Mouse (Mus musculus): Measurements from ENCODE around the gene Mrc1. TPM values are rescaled to one million over a fixed set of nuclear protein-coding genes. Genes with fewer than 3 reads are reported as not detected.

The Mrc1 gene
- polyA plus RNA-seq, 1 experiment from 2014 or later: 6.7 TPM

DNA sequence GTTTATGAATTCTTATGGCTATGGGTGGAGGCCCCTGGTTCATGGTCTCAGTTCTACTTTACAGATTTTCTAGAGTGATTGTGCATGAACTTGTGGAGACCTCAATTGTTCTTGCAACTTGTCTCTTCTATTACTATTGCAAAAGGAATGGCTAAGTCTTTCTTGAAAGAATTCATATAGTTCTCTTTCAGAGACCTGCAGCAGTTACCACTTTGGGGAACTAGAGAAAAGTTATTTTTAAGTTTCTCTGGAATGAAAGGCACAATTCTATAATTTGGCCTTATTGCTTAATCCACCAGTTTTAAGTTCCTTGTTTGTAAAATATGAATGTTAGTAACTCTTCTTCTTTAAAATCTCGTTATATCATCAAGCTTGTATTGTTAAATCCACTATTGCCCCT, 32.9 kb downstream of the Mrc1 start:
- ATAC-seq (ENCODE audit: low read depth): no peak
- no peaks in the 10 kb centered on the region for H3K4me1 ChIP-seq (replicated peaks; ENCODE audit: control insufficient read depth, insufficient read depth, low read length)
- H3K27me3 ChIP-seq (ENCODE audit: control insufficient read depth, insufficient read depth, low read depth, low read length): no peaks in the 10 kb centered on the region
- H3K36me3 ChIP-seq (ENCODE audit: control insufficient read depth, insufficient read depth, low read length): no peaks in the 10 kb centered on the region
- H3K9me3 ChIP-seq (ENCODE audit: control insufficient read depth, low read length): no peaks in the 10 kb centered on the region
- H3K9ac ChIP-seq (ENCODE audit: low read length): no peak overlapping the region
- H3K4me2 ChIP-seq (ENCODE audit: low read depth, low read length): no peak overlapping the region
- 76% methylated on average over 1 of the region's 1 CpGs for WGBS
- H3K27ac ChIP-seq (ENCODE audit: low read length): no peak overlapping the region
- no peak overlapping the region for H3K4me3 ChIP-seq (ENCODE audit: low read length)

DNA sequence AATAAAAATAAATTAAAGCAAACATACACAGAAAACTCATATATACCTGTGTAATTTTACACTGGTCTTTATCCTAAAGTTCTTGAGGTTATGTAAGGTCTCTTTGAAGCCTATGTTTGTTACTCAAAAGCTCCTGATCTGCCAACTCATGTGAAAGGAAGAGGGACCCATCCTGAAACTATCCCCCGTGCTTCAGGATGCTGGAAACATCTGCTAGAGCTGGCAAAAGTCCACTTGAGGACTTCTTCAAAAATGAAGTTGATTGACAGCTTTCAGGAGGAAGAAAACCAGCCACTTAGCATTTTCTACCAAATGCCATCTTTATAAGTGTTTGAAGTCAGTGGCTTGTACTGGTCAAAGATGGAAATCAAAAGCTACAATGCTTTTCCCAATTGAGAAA, 40.0 kb downstream of the Mrc1 start:
- 31% methylated on average over 1 of the region's 1 CpGs for WGBS
- Histone ChIP-seq H3K4me2 (ENCODE audit: low read depth, low read length) (no peak overlapping the region), H3K9me3 (ENCODE audit: control insufficient read depth, low read length) (no peaks in the 10 kb centered on the region), H3K9ac (ENCODE audit: low read length) (no peak overlapping the region), H3K27me3 (ENCODE audit: control insufficient read depth, insufficient read depth, low read depth, low read length) (no peaks in the 10 kb centered on the region), H3K4me1 (replicated peaks; ENCODE audit: control insufficient read depth, insufficient read depth, low read length) (no peaks in the 10 kb centered on the region), H3K27ac (ENCODE audit: low read length) (no peak overlapping the region), H3K4me3 (ENCODE audit: low read length) (no peak overlapping the region), H3K36me3 (ENCODE audit: control insufficient read depth, insufficient read depth, low read length) (no peaks in the 10 kb centered on the region)
- ATAC-seq (ENCODE audit: low read depth): no peak

- Histone ChIP-seq H3K36me3 (ENCODE audit: control insufficient read depth, insufficient read depth, low read length) (no peaks in the 10 kb centered on the region), H3K9ac (ENCODE audit: low read length) (no peak overlapping the region), H3K4me3 (ENCODE audit: low read length) (no peak overlapping the region), H3K4me2 (ENCODE audit: low read depth, low read length) (no peak overlapping the region), H3K27me3 (ENCODE audit: control insufficient read depth, insufficient read depth, low read depth, low read length) (no peaks in the 10 kb centered on the region), H3K4me1 (replicated peaks; ENCODE audit: control insufficient read depth, insufficient read depth, low read length) (no peaks in the 10 kb centered on the region), H3K9me3 (ENCODE audit: control insufficient read depth, low read length) (no peaks in the 10 kb centered on the region), H3K27ac (ENCODE audit: low read length) (no peak overlapping the region)
- no peak for ATAC-seq (ENCODE audit: low read depth)
- WGBS: 77% methylated on average over 1 of the region's 1 CpGs
Measured at GRCm38 (mm10) chr2:14272088-14272487, 42.9 kb downstream of the Mrc1 start.

- Histone ChIP-seq H3K9ac (ENCODE audit: low read length) (no peak overlapping the region), H3K4me3 (ENCODE audit: low read length) (no peak overlapping the region), H3K9me3 (ENCODE audit: control insufficient read depth, low read length) (no peaks in the 10 kb centered on the region), H3K27me3 (ENCODE audit: control insufficient read depth, insufficient read depth, low read depth, low read length) (no peaks in the 10 kb centered on the region), H3K36me3 (ENCODE audit: control insufficient read depth, insufficient read depth, low read length) (no peaks in the 10 kb centered on the region), H3K27ac (ENCODE audit: low read length) (no peak overlapping the region), H3K4me1 (replicated peaks; ENCODE audit: control insufficient read depth, insufficient read depth, low read length) (no peaks in the 10 kb centered on the region), H3K4me2 (ENCODE audit: low read depth, low read length) (no peak overlapping the region)
- no peak for ATAC-seq (ENCODE audit: low read depth)
- 81% methylated on average over 5 of the region's 5 CpGs for WGBS
Measured at GRCm38 (mm10) chr2:14275796-14276195, 46.6 kb downstream of the Mrc1 start.

DNA sequence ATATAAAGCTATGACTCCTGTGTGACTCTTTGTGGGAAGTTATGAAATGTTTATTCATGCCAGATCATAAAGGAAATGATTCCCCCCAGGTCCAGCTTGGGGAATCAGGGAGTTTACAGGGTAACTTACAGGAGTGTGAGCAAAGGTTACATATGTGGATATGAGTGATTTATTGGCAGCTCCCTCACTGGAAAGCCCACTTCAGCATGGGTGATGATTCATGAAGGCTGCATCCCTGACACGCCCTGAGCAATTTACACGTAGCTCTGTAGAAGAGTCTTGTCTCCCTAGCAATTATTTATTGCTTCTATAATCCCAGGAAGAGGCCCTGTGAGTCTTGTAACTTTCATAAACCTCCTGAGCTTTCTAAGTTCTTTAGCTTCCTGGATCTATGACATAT, 50.1 kb downstream of the Mrc1 start:
- 33% methylated on average over 2 of the region's 2 CpGs for WGBS
- Histone ChIP-seq H3K4me3 (ENCODE audit: low read length) (no peak overlapping the region), H3K4me1 (replicated peaks; ENCODE audit: control insufficient read depth, insufficient read depth, low read length) (no peaks in the 10 kb centered on the region), H3K27me3 (ENCODE audit: control insufficient read depth, insufficient read depth, low read depth, low read length) (no peaks in the 10 kb centered on the region), H3K36me3 (ENCODE audit: control insufficient read depth, insufficient read depth, low read length) (no peaks in the 10 kb centered on the region), H3K4me2 (ENCODE audit: low read depth, low read length) (no peak overlapping the region), H3K9ac (ENCODE audit: low read length) (no peak overlapping the region), H3K27ac (ENCODE audit: low read length) (no peak overlapping the region), H3K9me3 (ENCODE audit: control insufficient read depth, low read length) (no peaks in the 10 kb centered on the region)
- no peak for ATAC-seq (ENCODE audit: low read depth)

- 62% methylated on average over 6 of the region's 6 CpGs for WGBS
- no peak overlapping the region for H3K9ac ChIP-seq (ENCODE audit: low read length)
- no peaks in the 10 kb centered on the region for H3K36me3 ChIP-seq (ENCODE audit: control insufficient read depth, insufficient read depth, low read length)
- no peak overlapping the region for H3K4me2 ChIP-seq (ENCODE audit: low read depth, low read length)
- H3K4me3 ChIP-seq (ENCODE audit: low read length): no peak overlapping the region
- no peaks in the 10 kb centered on the region for H3K27me3 ChIP-seq (ENCODE audit: control insufficient read depth, insufficient read depth, low read depth, low read length)
- no peaks in the 10 kb centered on the region for H3K9me3 ChIP-seq (ENCODE audit: control insufficient read depth, low read length)
- H3K27ac ChIP-seq (ENCODE audit: low read length): no peak overlapping the region
- H3K4me1 ChIP-seq (replicated peaks; ENCODE audit: control insufficient read depth, insufficient read depth, low read length): no peaks in the 10 kb centered on the region
- ATAC-seq (ENCODE audit: low read depth): no peak
Measured at GRCm38 (mm10) chr2:14279795-14280194, 50.6 kb downstream of the Mrc1 start.

GRCm38 (mm10) chr2:14295334-14295733, 66.1 kb downstream of the Mrc1 start:
- peak; percentile 54 for ATAC-seq (ENCODE audit: low read depth)
- Histone ChIP-seq H3K9ac (ENCODE audit: low read length) (no peak overlapping the region), H3K36me3 (ENCODE audit: control insufficient read depth, insufficient read depth, low read length) (no peaks in the 10 kb centered on the region), H3K4me1 (replicated peaks; ENCODE audit: control insufficient read depth, insufficient read depth, low read length) (no peaks in the 10 kb centered on the region), H3K27me3 (ENCODE audit: control insufficient read depth, insufficient read depth, low read depth, low read length) (no peaks in the 10 kb centered on the region), H3K4me3 (ENCODE audit: low read length) (no peak overlapping the region), H3K4me2 (ENCODE audit: low read depth, low read length) (no peak overlapping the region), H3K27ac (ENCODE audit: low read length) (no peak overlapping the region), H3K9me3 (ENCODE audit: control insufficient read depth, low read length) (no peaks in the 10 kb centered on the region)
- WGBS: 30% methylated on average over 5 of the region's 5 CpGs

- H3K4me2 ChIP-seq (ENCODE audit: low read depth, low read length): no peak overlapping the region
- 76% methylated on average over 4 of the region's 4 CpGs for WGBS
- no peak overlapping the region for H3K9ac ChIP-seq (ENCODE audit: low read length)
- H3K9me3 ChIP-seq (ENCODE audit: control insufficient read depth, low read length): no peaks in the 10 kb centered on the region
- no peak for ATAC-seq (ENCODE audit: low read depth)
- H3K27ac ChIP-seq (ENCODE audit: low read length): no peak overlapping the region
- H3K4me3 ChIP-seq (ENCODE audit: low read length): no peak overlapping the region
- no peaks in the 10 kb centered on the region for H3K36me3 ChIP-seq (ENCODE audit: control insufficient read depth, insufficient read depth, low read length)
- no peaks in the 10 kb centered on the region for H3K4me1 ChIP-seq (replicated peaks; ENCODE audit: control insufficient read depth, insufficient read depth, low read length)
- H3K27me3 ChIP-seq (ENCODE audit: control insufficient read depth, insufficient read depth, low read depth, low read length): no peaks in the 10 kb centered on the region
Measured at GRCm38 (mm10) chr2:14312505-14313380, 83.6 kb downstream of the Mrc1 start.

GRCm38 (mm10) chr2:14315113-14315512, 85.9 kb downstream of the Mrc1 start:
- no peak for ATAC-seq (ENCODE audit: low read depth)
- no peak overlapping the region for H3K4me2 ChIP-seq (ENCODE audit: low read depth, low read length)
- WGBS: 61% methylated on average over 3 of the region's 3 CpGs
- no peaks in the 10 kb centered on the region for H3K4me1 ChIP-seq (replicated peaks; ENCODE audit: control insufficient read depth, insufficient read depth, low read length)
- H3K36me3 ChIP-seq (ENCODE audit: control insufficient read depth, insufficient read depth, low read length): no peaks in the 10 kb centered on the region
- H3K9me3 ChIP-seq (ENCODE audit: control insufficient read depth, low read length): no peaks in the 10 kb centered on the region
- no peaks in the 10 kb centered on the region for H3K27me3 ChIP-seq (ENCODE audit: control insufficient read depth, insufficient read depth, low read depth, low read length)
- no peak overlapping the region for H3K9ac ChIP-seq (ENCODE audit: low read length)
- no peak overlapping the region for H3K4me3 ChIP-seq (ENCODE audit: low read length)
- H3K27ac ChIP-seq (ENCODE audit: low read length): no peak overlapping the region

Measured in lung, embryonic 16.5 days (tissue).